Mouse (Mus musculus) bone marrow macrophage, adult 2 months (primary cell): ENCODE measurements around the gene Tceal5.

Experiments used
- CTCF ChIP-seq: IDR thresholded peaks from 2 replicates; pipeline ENCODE4 v1.5.1; 2012; ENCODE audit warnings: low read depth, mild to moderate bottlenecking, low read length, moderate library complexity
- POLR2A ChIP-seq: IDR thresholded peaks from 2 replicates; pipeline ENCODE4 v1.6.1; 2012; ENCODE audit warnings: mild to moderate bottlenecking, low read depth, low read length, borderline replicate concordance

DNA sequence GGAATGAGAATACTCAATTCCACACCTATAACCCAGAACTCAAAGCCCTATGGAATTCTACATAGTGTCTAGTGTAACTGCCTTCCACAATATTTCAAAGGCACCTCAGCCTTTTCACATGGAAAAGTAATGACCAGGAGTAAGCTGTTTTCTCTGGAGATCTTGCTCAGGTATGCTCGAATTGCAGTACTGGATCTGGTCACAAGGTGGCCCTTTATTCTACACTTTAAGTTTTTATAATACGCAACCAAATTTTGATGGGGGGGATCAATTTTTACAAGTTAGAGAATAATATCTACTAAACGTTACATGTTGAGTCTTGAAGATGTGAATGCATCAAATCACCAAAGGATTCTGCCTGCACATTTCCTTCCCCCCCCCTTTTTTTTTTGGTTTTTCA, 34.4 kb upstream of the Tceal5 start:
- no peak for TF ChIP-seq CTCF
- TF ChIP-seq POLR2A = no peak
